Mouse (Mus musculus): Measurements from ENCODE around the gene Pknox2. TPM values are rescaled to one million over a fixed set of nuclear protein-coding genes. Genes with fewer than 3 reads are reported as not detected.

Gene Pknox2
- total and polyA plus RNA-seq, 2 experiments from 2014 or later: 26.1 to 27.9 TPM

DNA sequence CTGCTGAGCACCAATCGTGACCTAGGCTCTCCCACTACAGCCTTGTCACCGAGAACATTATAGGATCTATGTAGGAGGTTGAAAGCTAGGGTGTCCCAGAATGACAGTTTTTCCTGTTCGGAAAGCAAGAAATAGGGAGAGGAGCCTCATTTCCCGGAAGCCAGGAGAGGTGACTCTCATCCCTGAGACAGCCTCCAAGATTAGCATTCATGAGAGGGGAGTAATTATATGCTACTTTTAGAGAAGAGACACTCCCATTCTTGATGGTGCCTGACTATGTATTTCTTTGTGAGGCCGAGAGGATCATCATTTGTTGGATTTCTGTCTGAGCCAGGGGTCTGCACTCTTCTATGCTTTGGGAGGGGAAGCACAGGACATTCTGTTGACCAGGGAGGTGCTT lies 265.6 kb downstream of the Pknox2 start:
- H3K36me3 ChIP-seq (ENCODE audit: insufficient read depth): peaks cover 30% of the 10 kb centered on the region
- peak; percentile 66 for DNase-seq

DNA sequence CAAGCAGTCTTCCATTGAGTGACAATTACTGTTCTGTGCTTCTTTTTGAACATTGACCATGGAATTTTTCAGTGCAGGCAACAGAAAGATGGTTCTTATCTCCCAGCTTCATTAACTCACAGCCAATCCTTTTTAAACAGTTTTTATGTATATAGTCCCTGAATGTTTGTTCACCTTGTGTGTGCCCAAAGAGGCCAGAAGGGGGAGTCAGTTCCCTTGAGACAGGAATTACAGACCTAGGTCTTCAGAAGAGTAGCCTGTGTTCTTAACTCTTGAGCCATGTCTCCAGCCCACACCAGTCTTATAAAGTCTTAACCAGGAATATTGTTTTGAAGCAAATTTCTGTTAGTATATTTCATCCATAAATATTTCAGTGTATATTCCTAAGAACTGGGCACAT lies 270.4 kb downstream of the Pknox2 start:
- TF ChIP-seq CTCF (IDR thresholded peaks at IDR 0.05; ENCODE audit: low read depth): 0 out of 2 replicates have a peak, but pooled peaks have one; percentile 29
- H3K4me3 ChIP-seq (ENCODE audit: low read depth, low read length): no peak overlapping the region
- H3K36me3 ChIP-seq (ENCODE audit: insufficient read depth): peaks cover 72% of the 10 kb centered on the region
- H3K4me2 ChIP-seq (ENCODE audit: low read depth): no peak overlapping the region
- ATAC-seq (no peak), DNase-seq (no peak)
- peaks cover 6% of the 10 kb centered on the region for H3K4me1 ChIP-seq (ENCODE audit: insufficient read depth)
- H3K9me3 ChIP-seq (ENCODE audit: low read length): no peaks in the 10 kb centered on the region
- H3K9ac ChIP-seq: no peak overlapping the region
- no peak overlapping the region for H3K27ac ChIP-seq (ENCODE audit: low read depth, low read length)
- H3K27me3 ChIP-seq (ENCODE audit: insufficient read depth, low read length): no peaks in the 10 kb centered on the region

More for the DNA sequence above, 265.6 kb downstream of the Pknox2 start:
- Histone ChIP-seq H3K27ac (ENCODE audit: low read depth, low read length) (peak overlapping the region; percentile 89), H3K4me2 (ENCODE audit: low read depth) (no peak overlapping the region), H3K9me3 (ENCODE audit: low read length) (no peaks in the 10 kb centered on the region), H3K4me3 (ENCODE audit: low read depth, low read length) (no peak overlapping the region), H3K27me3 (ENCODE audit: insufficient read depth, low read length) (no peaks in the 10 kb centered on the region), H3K4me1 (ENCODE audit: insufficient read depth) (peaks cover 16% of the 10 kb centered on the region), H3K9ac (no peak overlapping the region)
- TF ChIP-seq CTCF (IDR thresholded peaks at IDR 0.05; ENCODE audit: low read depth): no peak
- ATAC-seq: peak; percentile 81
- WGBS: 30% methylated on average over 5 of the region's 5 CpGs

DNA sequence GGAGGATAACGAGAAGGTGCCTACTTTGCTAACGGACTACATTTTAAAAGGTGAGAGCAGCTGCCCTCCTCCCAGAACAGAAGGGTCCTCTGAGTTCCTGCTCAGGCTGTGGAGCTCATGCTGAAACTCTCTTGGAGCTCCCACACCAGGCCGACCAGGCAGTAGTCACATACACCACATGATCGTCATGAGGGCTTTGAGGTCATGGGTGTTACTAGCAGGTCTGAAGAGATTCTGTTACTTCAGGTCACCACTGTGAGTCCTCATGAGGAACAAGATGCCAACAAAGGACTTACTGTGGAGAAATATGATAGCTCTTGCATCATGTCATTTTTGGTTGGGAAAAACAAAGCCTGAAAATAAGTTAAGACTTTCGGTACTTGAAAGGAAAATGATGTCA lies 270.9 kb downstream of the Pknox2 start:
- H3K27me3 ChIP-seq (ENCODE audit: insufficient read depth, low read length): no peaks in the 10 kb centered on the region
- ATAC-seq: no peak
- no peak overlapping the region for H3K27ac ChIP-seq (ENCODE audit: low read depth, low read length)
- no peak overlapping the region for H3K4me2 ChIP-seq (ENCODE audit: low read depth)
- H3K4me1 ChIP-seq (ENCODE audit: insufficient read depth): peaks cover 1% of the 10 kb centered on the region
- no peak overlapping the region for H3K9ac ChIP-seq
- no peak for TF ChIP-seq CTCF (IDR thresholded peaks at IDR 0.05; ENCODE audit: low read depth)
- 92% methylated on average over 5 of the region's 5 CpGs for WGBS
- H3K36me3 ChIP-seq (ENCODE audit: insufficient read depth): peaks cover 76% of the 10 kb centered on the region
- H3K9me3 ChIP-seq (ENCODE audit: low read length): no peaks in the 10 kb centered on the region
- no peak for DNase-seq
- H3K4me3 ChIP-seq (ENCODE audit: low read depth, low read length): no peak overlapping the region

DNA sequence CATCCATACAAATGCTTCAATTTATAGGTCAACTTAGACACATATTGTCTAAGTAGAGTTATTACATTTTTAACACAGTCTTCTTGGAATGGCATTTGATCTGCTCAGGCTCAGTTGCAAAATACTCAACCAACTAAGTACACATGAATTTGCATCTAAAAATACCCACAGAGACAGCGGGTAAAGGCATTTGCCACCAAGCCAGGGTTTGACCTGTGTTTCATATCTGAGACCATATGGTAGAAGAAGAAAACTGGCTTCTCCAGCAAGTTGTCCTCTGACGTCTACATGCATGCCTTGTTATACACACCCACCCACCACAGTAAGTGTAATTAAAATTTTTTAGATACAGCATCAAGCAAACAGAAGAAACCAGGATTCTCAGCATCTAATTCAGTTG lies 273.4 kb downstream of the Pknox2 start:
- Histone ChIP-seq H3K9ac (no peak overlapping the region), H3K4me1 (ENCODE audit: insufficient read depth) (no peaks in the 10 kb centered on the region), H3K4me3 (ENCODE audit: low read depth, low read length) (no peak overlapping the region), H3K36me3 (ENCODE audit: insufficient read depth) (peaks cover 90% of the 10 kb centered on the region), H3K27me3 (ENCODE audit: insufficient read depth, low read length) (no peaks in the 10 kb centered on the region), H3K27ac (ENCODE audit: low read depth, low read length) (no peak overlapping the region), H3K9me3 (ENCODE audit: low read length) (no peaks in the 10 kb centered on the region), H3K4me2 (ENCODE audit: low read depth) (no peak overlapping the region)
- ATAC-seq (no peak), DNase-seq (no peak)
- TF ChIP-seq CTCF (IDR thresholded peaks at IDR 0.05; ENCODE audit: low read depth): no peak
- 83% methylated on average over 2 of the region's 2 CpGs for WGBS

DNA sequence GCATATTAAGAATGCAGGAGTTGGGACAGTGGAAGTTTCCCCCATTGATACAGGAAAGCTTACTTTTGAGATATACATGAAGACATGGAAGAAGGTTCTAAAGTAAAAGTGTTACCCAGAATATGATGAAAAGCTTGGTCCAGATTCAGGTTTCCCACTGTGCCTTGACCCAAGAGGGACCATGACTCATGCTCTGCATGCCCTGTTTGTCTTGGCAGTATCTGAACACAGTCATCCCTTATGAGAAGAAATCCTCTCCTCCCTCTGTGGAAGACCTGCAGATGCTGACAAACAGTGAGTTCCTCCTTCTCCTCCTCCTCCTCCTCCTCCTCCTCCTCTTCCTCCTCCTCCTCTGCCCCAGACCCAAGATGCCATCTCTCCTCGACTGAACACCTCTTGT lies 276.9 kb downstream of the Pknox2 start:
- 58% methylated on average over 1 of the region's 1 CpGs for WGBS
- peaks cover 84% of the 10 kb centered on the region for H3K36me3 ChIP-seq (ENCODE audit: insufficient read depth)
- no peak overlapping the region for H3K27ac ChIP-seq (ENCODE audit: low read depth, low read length)
- no peaks in the 10 kb centered on the region for H3K27me3 ChIP-seq (ENCODE audit: insufficient read depth, low read length)
- no peak overlapping the region for H3K4me2 ChIP-seq (ENCODE audit: low read depth)
- TF ChIP-seq CTCF (IDR thresholded peaks at IDR 0.05; ENCODE audit: low read depth): no peak
- H3K4me1 ChIP-seq (ENCODE audit: insufficient read depth): no peaks in the 10 kb centered on the region
- H3K4me3 ChIP-seq (ENCODE audit: low read depth, low read length): no peak overlapping the region
- no peak for ATAC-seq
- no peak overlapping the region for H3K9ac ChIP-seq
- no peak for DNase-seq
- H3K9me3 ChIP-seq (ENCODE audit: low read length): no peaks in the 10 kb centered on the region

DNA sequence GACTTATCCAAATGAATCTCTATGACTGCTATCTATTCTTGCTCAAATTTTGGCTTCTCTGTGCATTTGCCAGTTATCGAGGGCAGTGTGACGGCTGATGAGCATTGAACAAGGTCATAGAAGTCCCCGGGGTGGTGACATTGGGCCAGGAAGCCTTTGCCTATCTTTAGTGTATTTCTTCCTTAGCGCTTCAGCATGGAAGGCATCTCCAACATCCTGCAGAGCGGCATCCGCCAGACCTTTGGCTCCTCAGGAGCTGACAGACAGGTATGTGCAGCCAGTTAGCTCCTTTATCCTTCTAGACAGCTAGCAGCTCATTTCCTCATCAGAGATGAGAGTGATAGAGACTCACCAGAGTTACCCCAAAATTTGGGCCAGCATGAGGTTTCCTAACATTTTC lies 278.5 kb downstream of the Pknox2 start:
- no peak overlapping the region for H3K4me2 ChIP-seq (ENCODE audit: low read depth)
- H3K9me3 ChIP-seq (ENCODE audit: low read length): no peaks in the 10 kb centered on the region
- H3K36me3 ChIP-seq (ENCODE audit: insufficient read depth): peaks cover 85% of the 10 kb centered on the region
- WGBS: 90% methylated on average over 6 of the region's 6 CpGs
- no peak for ATAC-seq
- no peaks in the 10 kb centered on the region for H3K4me1 ChIP-seq (ENCODE audit: insufficient read depth)
- H3K27ac ChIP-seq (ENCODE audit: low read depth, low read length): no peak overlapping the region
- TF ChIP-seq CTCF (IDR thresholded peaks at IDR 0.05; ENCODE audit: low read depth): no peak
- no peak overlapping the region for H3K4me3 ChIP-seq (ENCODE audit: low read depth, low read length)
- DNase-seq: no peak
- no peaks in the 10 kb centered on the region for H3K27me3 ChIP-seq (ENCODE audit: insufficient read depth, low read length)
- no peak overlapping the region for H3K9ac ChIP-seq

- no peak for TF ChIP-seq CTCF (IDR thresholded peaks at IDR 0.05; ENCODE audit: low read depth)
- ATAC-seq (peak; percentile 47; the same call in 1 of the 2 replicates), DNase-seq (no peak)
- H3K4me3 ChIP-seq (ENCODE audit: low read depth, low read length): no peak overlapping the region
- H3K27me3 ChIP-seq (ENCODE audit: insufficient read depth, low read length): no peaks in the 10 kb centered on the region
- H3K9me3 ChIP-seq (ENCODE audit: low read length): no peaks in the 10 kb centered on the region
- H3K4me2 ChIP-seq (ENCODE audit: low read depth): no peak overlapping the region
- H3K4me1 ChIP-seq (ENCODE audit: insufficient read depth): no peaks in the 10 kb centered on the region
- no peak overlapping the region for H3K27ac ChIP-seq (ENCODE audit: low read depth, low read length)
- H3K36me3 ChIP-seq (ENCODE audit: insufficient read depth): peaks cover 86% of the 10 kb centered on the region
- H3K9ac ChIP-seq: no peak overlapping the region
- WGBS: 54% methylated on average over 4 of the region's 4 CpGs
These were observed 282.1 kb downstream of the Pknox2 start for GRCm38 (mm10) chr9:36864862-36865813.
